Mouse (Mus musculus): ENCODE results near the gene Wnt5b. TPM values are rescaled to one million over a fixed set of nuclear protein-coding genes. Genes with fewer than 3 reads are reported as not detected.

The Wnt5b gene
- polyA plus RNA-seq, 1 experiment from 2014 or later: 0.30 TPM

GRCm38 (mm10) chr6:119521931-119522391, 22.2 kb downstream of the Wnt5b start:
- 18% methylated on average over 3 of the region's 3 CpGs for WGBS (ENCODE audit: insufficient replicate concordance)
- ATAC-seq (ENCODE audit: insufficient read depth): no peak; the same call in 1 of the 2 replicates
- H3K36me3 ChIP-seq (replicated peaks): no peaks in the 10 kb centered on the region

GRCm38 (mm10) chr6:119521482-119521900, 22.7 kb downstream of the Wnt5b start:
- Histone ChIP-seq H3K27ac (replicated peaks) (no peak overlapping the region), H3K4me2 (no peak overlapping the region), H3K4me1 (replicated peaks) (no peaks in the 10 kb centered on the region), H3K4me3 (replicated peaks) (no peak overlapping the region), H3K9me3 (replicated peaks) (no peaks in the 10 kb centered on the region), H3K9ac (no peak overlapping the region), H3K27me3 (no peaks in the 10 kb centered on the region), H3K36me3 (replicated peaks) (no peaks in the 10 kb centered on the region)
- WGBS (ENCODE audit: insufficient replicate concordance): 55% methylated on average over 3 of the region's 3 CpGs
- no peak for ATAC-seq (ENCODE audit: insufficient read depth)

More at GRCm38 (mm10) chr6:119521931-119522391, 22.2 kb downstream of the Wnt5b start:
- Histone ChIP-seq H3K4me3 (replicated peaks) (no peak overlapping the region), H3K27ac (replicated peaks) (no peak overlapping the region), H3K9ac (no peak overlapping the region), H3K27me3 (no peaks in the 10 kb centered on the region), H3K4me2 (no peak overlapping the region), H3K9me3 (replicated peaks) (no peaks in the 10 kb centered on the region), H3K4me1 (replicated peaks) (no peaks in the 10 kb centered on the region)

- no peaks in the 10 kb centered on the region for H3K9me3 ChIP-seq (replicated peaks)
- H3K27ac ChIP-seq (replicated peaks): no peak overlapping the region
- no peaks in the 10 kb centered on the region for H3K27me3 ChIP-seq
- H3K36me3 ChIP-seq (replicated peaks): no peaks in the 10 kb centered on the region
- no peak for ATAC-seq (ENCODE audit: insufficient read depth)
- no peaks in the 10 kb centered on the region for H3K4me1 ChIP-seq (replicated peaks)
- H3K4me3 ChIP-seq (replicated peaks): no peak overlapping the region
- WGBS (ENCODE audit: insufficient replicate concordance): 41% methylated on average over 9 of the region's 9 CpGs
- no peak overlapping the region for H3K9ac ChIP-seq
- no peak overlapping the region for H3K4me2 ChIP-seq
Observed at GRCm38 (mm10) chr6:119520731-119521130, 23.4 kb downstream of the Wnt5b start.

GRCm38 (mm10) chr6:119514085-119514484, 30.1 kb downstream of the Wnt5b start:
- no peak overlapping the region for H3K27ac ChIP-seq (replicated peaks)
- WGBS (ENCODE audit: insufficient replicate concordance): 73% methylated on average over 7 of the region's 7 CpGs
- H3K27me3 ChIP-seq: no peaks in the 10 kb centered on the region

GRCm38 (mm10) chr6:119513452-119513851, 30.7 kb downstream of the Wnt5b start:
- Histone ChIP-seq H3K4me3 (replicated peaks) (no peak overlapping the region), H3K9me3 (replicated peaks) (no peaks in the 10 kb centered on the region), H3K9ac (no peak overlapping the region), H3K4me2 (no peak overlapping the region), H3K4me1 (replicated peaks) (no peaks in the 10 kb centered on the region), H3K36me3 (replicated peaks) (no peaks in the 10 kb centered on the region), H3K27me3 (no peaks in the 10 kb centered on the region), H3K27ac (replicated peaks) (no peak overlapping the region)
- 53% methylated on average over 5 of the region's 5 CpGs for WGBS (ENCODE audit: insufficient replicate concordance)
- no peak for ATAC-seq (ENCODE audit: insufficient read depth)

More at GRCm38 (mm10) chr6:119514085-119514484, 30.1 kb downstream of the Wnt5b start:
- Histone ChIP-seq H3K4me2 (no peak overlapping the region), H3K4me1 (replicated peaks) (no peaks in the 10 kb centered on the region), H3K9me3 (replicated peaks) (no peaks in the 10 kb centered on the region), H3K4me3 (replicated peaks) (no peak overlapping the region), H3K36me3 (replicated peaks) (no peaks in the 10 kb centered on the region), H3K9ac (no peak overlapping the region)
- no peak for ATAC-seq (ENCODE audit: insufficient read depth)

GRCm38 (mm10) chr6:119512701-119513100, 31.4 kb downstream of the Wnt5b start:
- Histone ChIP-seq H3K9me3 (replicated peaks) (no peaks in the 10 kb centered on the region), H3K27me3 (no peaks in the 10 kb centered on the region), H3K4me3 (replicated peaks) (no peak overlapping the region), H3K4me2 (no peak overlapping the region), H3K4me1 (replicated peaks) (no peaks in the 10 kb centered on the region), H3K27ac (replicated peaks) (no peak overlapping the region), H3K9ac (no peak overlapping the region), H3K36me3 (replicated peaks) (no peaks in the 10 kb centered on the region)
- WGBS (ENCODE audit: insufficient replicate concordance): 59% methylated on average over 11 of the region's 11 CpGs
- no peak for ATAC-seq (ENCODE audit: insufficient read depth)

- no peaks in the 10 kb centered on the region for H3K36me3 ChIP-seq (replicated peaks)
- H3K9ac ChIP-seq: no peak overlapping the region
- ATAC-seq (ENCODE audit: insufficient read depth): no peak
- no peaks in the 10 kb centered on the region for H3K9me3 ChIP-seq (replicated peaks)
- WGBS (ENCODE audit: insufficient replicate concordance): 73% methylated on average over 13 of the region's 13 CpGs
- no peak overlapping the region for H3K27ac ChIP-seq (replicated peaks)
- H3K4me2 ChIP-seq: no peak overlapping the region
- H3K4me3 ChIP-seq (replicated peaks): no peak overlapping the region
- H3K4me1 ChIP-seq (replicated peaks): no peaks in the 10 kb centered on the region
- no peaks in the 10 kb centered on the region for H3K27me3 ChIP-seq
Observed at GRCm38 (mm10) chr6:119509437-119510037, 34.6 kb downstream of the Wnt5b start.

GRCm38 (mm10) chr6:119508634-119509375, 35.3 kb downstream of the Wnt5b start:
- Histone ChIP-seq H3K36me3 (replicated peaks) (no peaks in the 10 kb centered on the region), H3K4me1 (replicated peaks) (no peaks in the 10 kb centered on the region), H3K27ac (replicated peaks) (no peak overlapping the region), H3K4me2 (no peak overlapping the region), H3K27me3 (no peaks in the 10 kb centered on the region), H3K9me3 (replicated peaks) (no peaks in the 10 kb centered on the region), H3K9ac (no peak overlapping the region), H3K4me3 (replicated peaks) (no peak overlapping the region)
- ATAC-seq (ENCODE audit: insufficient read depth): no peak
- 52% methylated on average over 10 of the region's 10 CpGs for WGBS (ENCODE audit: insufficient replicate concordance)

- Histone ChIP-seq H3K9me3 (replicated peaks) (no peaks in the 10 kb centered on the region), H3K36me3 (replicated peaks) (no peaks in the 10 kb centered on the region), H3K27me3 (no peaks in the 10 kb centered on the region), H3K4me3 (replicated peaks) (no peak overlapping the region), H3K9ac (no peak overlapping the region), H3K27ac (replicated peaks) (no peak overlapping the region), H3K4me2 (no peak overlapping the region), H3K4me1 (replicated peaks) (no peaks in the 10 kb centered on the region)
- no peak for ATAC-seq (ENCODE audit: insufficient read depth)
- WGBS (ENCODE audit: insufficient replicate concordance): 74% methylated on average over 6 of the region's 6 CpGs
Observed at GRCm38 (mm10) chr6:119508221-119508620, 35.9 kb downstream of the Wnt5b start.

- no peak overlapping the region for H3K9ac ChIP-seq
- no peak overlapping the region for H3K4me3 ChIP-seq (replicated peaks)
- H3K4me2 ChIP-seq: no peak overlapping the region
- H3K9me3 ChIP-seq (replicated peaks): no peaks in the 10 kb centered on the region
- ATAC-seq (ENCODE audit: insufficient read depth): no peak
- H3K4me1 ChIP-seq (replicated peaks): no peaks in the 10 kb centered on the region
- no peaks in the 10 kb centered on the region for H3K27me3 ChIP-seq
- H3K27ac ChIP-seq (replicated peaks): no peak overlapping the region
- H3K36me3 ChIP-seq (replicated peaks): no peaks in the 10 kb centered on the region
- WGBS (ENCODE audit: insufficient replicate concordance): 66% methylated on average over 9 of the region's 9 CpGs
Observed at GRCm38 (mm10) chr6:119505525-119506225, 38.5 kb downstream of the Wnt5b start.

GRCm38 (mm10) chr6:119504756-119505155, 39.4 kb downstream of the Wnt5b start:
- H3K36me3 ChIP-seq (replicated peaks): no peaks in the 10 kb centered on the region
- H3K27ac ChIP-seq (replicated peaks): no peak overlapping the region
- no peaks in the 10 kb centered on the region for H3K27me3 ChIP-seq
- ATAC-seq (ENCODE audit: insufficient read depth): no peak
- H3K4me1 ChIP-seq (replicated peaks): no peaks in the 10 kb centered on the region
- H3K4me2 ChIP-seq: no peak overlapping the region
- 73% methylated on average over 8 of the region's 8 CpGs for WGBS (ENCODE audit: insufficient replicate concordance)
- H3K9ac ChIP-seq: no peak overlapping the region
- H3K4me3 ChIP-seq (replicated peaks): no peak overlapping the region
- no peaks in the 10 kb centered on the region for H3K9me3 ChIP-seq (replicated peaks)
